Mouse (Mus musculus) limb, embryonic 14.5 days (tissue): ENCODE measurements at regions not wholly inside any gene's neighbourhood (a gene's known extent, or its start where the extent isn't known, plus 50 kb on each side); places are given as distances from the start of the nearest gene placed in this dataset.
A peak's percentile ranks its signal among the peaks of the same experiment; 100 is the strongest.

ENCODE experiments used
- ATAC-seq: fragments of 200-750 bp; cut with Nextera tagmentation; 2 replicates; pipeline ENCODE4 v1.8.0; 2017; ENCODE audit warnings: low read depth, moderate number of reproducible peaks, moderate TSS enrichment; ENCODE audit not compliant: low FRiP score
- DNase-seq: peaks from one replicate; pipeline ENCODE4 v3.0.0-alpha.2; 2015; ENCODE audit warnings: low spot score
- H3K27ac ChIP-seq: fragments of 300-500 bp; sonication (generic); replicated peaks from 2 replicates; pipeline ENCODE4 v1.5.1; 2014; ENCODE audit warnings: low read depth, mild to moderate bottlenecking, low read length, moderate library complexity, mixed read lengths
- H3K27me3 ChIP-seq: fragments of 300-500 bp; sonication (generic); 2 replicates; pipeline ENCODE4 v1.6.1; 2014; ENCODE audit warnings: low read length, mixed read lengths; ENCODE audit not compliant: control insufficient read depth, insufficient read depth
- H3K36me3 ChIP-seq: fragments of 300-500 bp; sonication (generic); 2 replicates; pipeline ENCODE4 v1.6.1; 2014; ENCODE audit warnings: mild to moderate bottlenecking, low read length, moderate library complexity, mixed read lengths; ENCODE audit not compliant: control insufficient read depth, insufficient read depth
- H3K4me1 ChIP-seq: fragments of 300-500 bp; sonication (generic); 2 replicates; pipeline ENCODE4 v1.6.1; 2014; ENCODE audit warnings: antibody characterized with exemption, low read length, mixed read lengths; ENCODE audit not compliant: control insufficient read depth, insufficient read depth
- H3K4me2 ChIP-seq: fragments of 300-500 bp; sonication (generic); replicated peaks from 2 replicates; pipeline ENCODE4 v1.6.1; 2014; ENCODE audit warnings: low read depth, mild to moderate bottlenecking, low read length, moderate library complexity; ENCODE audit not compliant: severe bottlenecking
- H3K4me3 ChIP-seq: fragments of 300-500 bp; sonication (generic); replicated peaks from 2 replicates; pipeline ENCODE4 v1.5.1; 2014; ENCODE audit warnings: low read length
- H3K9ac ChIP-seq: fragments of 300-500 bp; sonication (generic); 2 replicates; pipeline ENCODE4 v1.6.1; 2014; ENCODE audit warnings: mild to moderate bottlenecking, low read depth, low read length, moderate library complexity; ENCODE audit not compliant: severe bottlenecking
- H3K9me3 ChIP-seq: fragments of 300-500 bp; sonication (generic); 2 replicates; pipeline ENCODE4 v1.6.1; 2016; ENCODE audit warnings: low read length; ENCODE audit not compliant: control insufficient read depth
- POLR2A ChIP-seq: fragments of 200-500 bp; IDR thresholded peaks from 2 replicates; pipeline ENCODE4 v1.8.0; 2012; ENCODE audit warnings: inconsistent platforms, mild to moderate bottlenecking, moderate library complexity, borderline replicate concordance; ENCODE audit not compliant: insufficient read depth, insufficient read length; ENCODE audit errors: extremely low read depth
- WGBS: fragments of 180-500 bp; shearing (Covaris S2); extraction: QIAGEN DNeasy Blood & Tissue Kit; methylation state at CpG from one replicate; pipeline ENCODE4 v1.1.7; 2014; 5-methylcytosine and 5-hydroxymethylcytosine counted together

GRCm38 (mm10) chr7:129865536-129865935 is 273.9 kb downstream of the Wdr11 start:
- no peak for ATAC-seq
- no peak for DNase-seq
- H3K4me3 ChIP-seq, result no peak overlapping the region
- no peak for TF ChIP-seq POLR2A
- H3K9ac ChIP-seq, result no peak overlapping the region
- no peaks in the 10 kb centered on the region for H3K4me1 ChIP-seq
- H3K27me3 ChIP-seq, result no peaks in the 10 kb centered on the region
- H3K9me3 ChIP-seq, result no peaks in the 10 kb centered on the region
- WGBS, result 48% methylated on average over 3 of the region's 3 CpGs
- H3K27ac ChIP-seq, result no peak overlapping the region
- no peaks in the 10 kb centered on the region for H3K36me3 ChIP-seq
- H3K4me2 ChIP-seq, result no peak overlapping the region

- Histone ChIP-seq H3K27me3 (no peaks in the 10 kb centered on the region), H3K9me3 (no peaks in the 10 kb centered on the region), H3K4me1 (peaks cover 22% of the 10 kb centered on the region), H3K36me3 (no peaks in the 10 kb centered on the region), H3K9ac (no peak overlapping the region), H3K27ac (peak overlapping the region; percentile 34; the same call in 1 of the 2 replicates), H3K4me2 (no peak overlapping the region), H3K4me3 (no peak overlapping the region)
- 39% methylated on average over 11 of the region's 11 CpGs for WGBS
- peak; percentile 65 for ATAC-seq
- TF ChIP-seq POLR2A, result no peak
- peak; percentile 68 for DNase-seq
Measured at GRCm38 (mm10) chr7:129872208-129872790, 280.6 kb downstream of the Wdr11 start.

- Histone ChIP-seq H3K4me3 (no peak overlapping the region), H3K4me1 (peaks cover 24% of the 10 kb centered on the region), H3K4me2 (no peak overlapping the region), H3K36me3 (no peaks in the 10 kb centered on the region), H3K9ac (no peak overlapping the region), H3K9me3 (no peaks in the 10 kb centered on the region), H3K27me3 (no peaks in the 10 kb centered on the region), H3K27ac (0 out of 2 replicates have a peak overlapping the region, but pooled peaks have one; percentile 34)
- ATAC-seq, result no peak
- DNase-seq, result no peak
- 43% methylated on average over 7 of the region's 7 CpGs for WGBS
- TF ChIP-seq POLR2A, result no peak
Measured at GRCm38 (mm10) chr7:129876202-129876851, 284.7 kb downstream of the Wdr11 start.

DNA sequence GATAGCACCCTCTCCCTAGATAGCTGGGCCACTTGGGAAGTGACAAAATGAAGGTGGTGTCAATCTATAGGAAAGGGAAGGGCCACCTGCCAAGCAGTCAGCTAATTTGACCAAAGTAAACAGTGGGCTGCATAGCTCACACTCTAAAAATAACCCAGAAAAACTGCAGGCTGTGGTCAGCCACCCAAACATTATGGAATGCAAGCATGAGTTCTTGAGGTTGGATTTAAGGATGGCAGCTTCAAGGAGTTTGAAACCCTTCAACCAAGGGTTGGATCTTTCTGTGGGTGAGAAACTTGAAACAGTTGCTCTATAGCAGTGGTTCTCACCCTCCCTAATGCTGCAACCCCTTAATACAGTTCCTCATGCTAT is 285.2 kb downstream of the Wdr11 start:
- peak; percentile 38 for DNase-seq
- Histone ChIP-seq H3K4me1 (peaks cover 24% of the 10 kb centered on the region), H3K4me2 (no peak overlapping the region), H3K9ac (no peak overlapping the region), H3K36me3 (no peaks in the 10 kb centered on the region), H3K4me3 (no peak overlapping the region), H3K27me3 (no peaks in the 10 kb centered on the region), H3K27ac (0 out of 2 replicates have a peak overlapping the region, but pooled peaks have one; percentile 10), H3K9me3 (no peaks in the 10 kb centered on the region)
- no peak for ATAC-seq
- TF ChIP-seq POLR2A, result no peak

DNA sequence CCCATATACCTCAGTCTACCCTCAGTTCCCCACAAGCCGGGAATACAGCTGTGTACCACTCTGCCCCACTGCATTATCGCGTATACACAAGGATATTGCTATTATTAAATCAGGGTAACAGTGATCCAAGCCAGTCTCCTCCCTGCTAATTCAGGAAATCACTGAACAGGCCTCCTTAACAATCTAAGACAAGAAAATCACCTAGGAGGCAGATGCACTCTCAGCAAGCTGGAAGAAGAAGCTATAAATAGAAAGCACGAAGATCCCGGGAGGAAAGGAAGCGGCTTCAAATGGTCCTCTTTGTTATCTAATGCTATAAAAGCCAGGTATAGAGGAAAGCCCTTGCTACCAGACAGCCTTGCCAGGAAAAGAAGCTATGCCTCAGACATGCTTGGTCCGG is 304.6 kb downstream of the Wdr11 start:
- H3K36me3 ChIP-seq, result no peaks in the 10 kb centered on the region
- H3K9me3 ChIP-seq, result no peaks in the 10 kb centered on the region
- H3K27me3 ChIP-seq, result no peaks in the 10 kb centered on the region
- DNase-seq, result no peak
- TF ChIP-seq POLR2A, result no peak
- H3K4me2 ChIP-seq, result no peak overlapping the region
- H3K27ac ChIP-seq, result no peak overlapping the region
- H3K4me1 ChIP-seq, result peaks cover 12% of the 10 kb centered on the region
- 80% methylated on average over 7 of the region's 7 CpGs for WGBS
- no peak overlapping the region for H3K9ac ChIP-seq
- no peak for ATAC-seq
- no peak overlapping the region for H3K4me3 ChIP-seq
